Mouse (Mus musculus): ENCODE data around the gene Gdf15. TPM values are rescaled to one million over a fixed set of nuclear protein-coding genes. Genes with fewer than 3 reads are reported as not detected.
A peak's percentile ranks its signal among the peaks of the same experiment; 100 is the strongest.

The Gdf15 gene
- polyA plus RNA-seq, 1 experiment = 2.5 TPM

GRCm38 (mm10) chr8:70601271-70601649 is 31.0 kb downstream of the Gdf15 start:
- TF ChIP-seq FLI1 (IDR thresholded peaks at IDR 0.05; ENCODE audit: low read length) (no peak), GATA1 (IDR thresholded peaks at IDR 0.05; ENCODE audit: borderline replicate concordance, low read length) (no peak)
- H3K4me1 ChIP-seq = peaks cover 83% of the 10 kb centered on the region
- H3K4me3 ChIP-seq (replicated peaks) = peak overlapping the region; percentile 46
- peaks cover 97% of the 10 kb centered on the region for H3K36me3 ChIP-seq (replicated peaks; ENCODE audit: low read length)
- peaks cover 6% of the 10 kb centered on the region for H3K9me3 ChIP-seq
- no peaks in the 10 kb centered on the region for H3K27me3 ChIP-seq (replicated peaks)

GRCm38 (mm10) chr8:70600473-70601270 is 31.6 kb downstream of the Gdf15 start:
- no peaks in the 10 kb centered on the region for H3K27me3 ChIP-seq (replicated peaks)
- peaks cover 97% of the 10 kb centered on the region for H3K36me3 ChIP-seq (replicated peaks; ENCODE audit: low read length)
- peaks cover 83% of the 10 kb centered on the region for H3K4me1 ChIP-seq
- peaks cover 6% of the 10 kb centered on the region for H3K9me3 ChIP-seq
- no peak for TF ChIP-seq GATA1 (IDR thresholded peaks at IDR 0.05; ENCODE audit: borderline replicate concordance, low read length)
- TF ChIP-seq FLI1 (IDR thresholded peaks at IDR 0.05; ENCODE audit: low read length) = no peak
- peak overlapping the region; percentile 62 for H3K4me3 ChIP-seq (replicated peaks)

- Histone ChIP-seq H3K4me1 (peaks cover 83% of the 10 kb centered on the region), H3K36me3 (replicated peaks; ENCODE audit: low read length) (peaks cover 97% of the 10 kb centered on the region)
Measured at GRCm38 (mm10) chr8:70599507-70600290, 32.6 kb downstream of the Gdf15 start.

DNA sequence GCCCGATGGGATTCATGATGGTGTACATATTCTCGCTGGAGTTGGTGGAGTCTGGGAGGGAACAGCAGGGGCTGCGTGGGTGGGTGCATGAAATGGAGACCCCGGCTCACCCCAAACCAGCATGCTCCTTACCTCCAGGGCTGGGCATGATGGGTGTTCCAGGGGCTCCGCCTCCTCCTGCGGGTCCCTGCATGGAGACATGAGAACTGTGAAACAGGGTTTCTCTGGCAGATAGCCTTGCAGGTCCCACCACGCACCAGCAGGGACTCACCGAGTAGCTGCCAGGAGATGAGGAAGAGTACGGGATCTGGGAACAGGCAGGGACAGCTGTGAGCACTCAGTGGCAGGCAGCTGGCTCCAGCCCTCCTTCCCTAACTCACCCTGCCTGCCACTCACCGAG is 33.5 kb downstream of the Gdf15 start:
- peaks cover 87% of the 10 kb centered on the region for H3K36me3 ChIP-seq (replicated peaks; ENCODE audit: low read length)

More at GRCm38 (mm10) chr8:70599507-70600290, 32.6 kb downstream of the Gdf15 start:
- Histone ChIP-seq H3K27me3 (replicated peaks) (no peaks in the 10 kb centered on the region), H3K4me3 (replicated peaks) (no peak overlapping the region), H3K9me3 (peaks cover 6% of the 10 kb centered on the region)
- TF ChIP-seq GATA1 (IDR thresholded peaks at IDR 0.05; ENCODE audit: borderline replicate concordance, low read length) (no peak), FLI1 (IDR thresholded peaks at IDR 0.05; ENCODE audit: low read length) (no peak)

GRCm38 (mm10) chr8:70598283-70598682 is 34.0 kb downstream of the Gdf15 start:
- H3K36me3 ChIP-seq (replicated peaks; ENCODE audit: low read length) = peaks cover 85% of the 10 kb centered on the region
- H3K9me3 ChIP-seq = peaks cover 6% of the 10 kb centered on the region
- peaks cover 83% of the 10 kb centered on the region for H3K4me1 ChIP-seq
- no peaks in the 10 kb centered on the region for H3K27me3 ChIP-seq (replicated peaks)
- TF ChIP-seq FLI1 (IDR thresholded peaks at IDR 0.05; ENCODE audit: low read length) (no peak), GATA1 (IDR thresholded peaks at IDR 0.05; ENCODE audit: borderline replicate concordance, low read length) (no peak)
- H3K4me3 ChIP-seq (replicated peaks) = no peak overlapping the region

More for the DNA sequence above, 33.5 kb downstream of the Gdf15 start:
- Histone ChIP-seq H3K9me3 (peaks cover 6% of the 10 kb centered on the region), H3K4me3 (replicated peaks) (peak overlapping the region; percentile 18), H3K4me1 (peaks cover 83% of the 10 kb centered on the region), H3K27me3 (replicated peaks) (no peaks in the 10 kb centered on the region)
- TF ChIP-seq FLI1 (IDR thresholded peaks at IDR 0.05; ENCODE audit: low read length) (no peak), GATA1 (IDR thresholded peaks at IDR 0.05; ENCODE audit: borderline replicate concordance, low read length) (no peak)

GRCm38 (mm10) chr8:70597417-70598272 is 34.6 kb downstream of the Gdf15 start:
- Histone ChIP-seq H3K36me3 (replicated peaks; ENCODE audit: low read length) (peaks cover 85% of the 10 kb centered on the region), H3K4me1 (peaks cover 82% of the 10 kb centered on the region), H3K4me3 (replicated peaks) (no peak overlapping the region), H3K27me3 (replicated peaks) (no peaks in the 10 kb centered on the region), H3K9me3 (peaks cover 6% of the 10 kb centered on the region)
- TF ChIP-seq GATA1 (IDR thresholded peaks at IDR 0.05; ENCODE audit: borderline replicate concordance, low read length) (no peak), FLI1 (IDR thresholded peaks at IDR 0.05; ENCODE audit: low read length) (no peak)

DNA sequence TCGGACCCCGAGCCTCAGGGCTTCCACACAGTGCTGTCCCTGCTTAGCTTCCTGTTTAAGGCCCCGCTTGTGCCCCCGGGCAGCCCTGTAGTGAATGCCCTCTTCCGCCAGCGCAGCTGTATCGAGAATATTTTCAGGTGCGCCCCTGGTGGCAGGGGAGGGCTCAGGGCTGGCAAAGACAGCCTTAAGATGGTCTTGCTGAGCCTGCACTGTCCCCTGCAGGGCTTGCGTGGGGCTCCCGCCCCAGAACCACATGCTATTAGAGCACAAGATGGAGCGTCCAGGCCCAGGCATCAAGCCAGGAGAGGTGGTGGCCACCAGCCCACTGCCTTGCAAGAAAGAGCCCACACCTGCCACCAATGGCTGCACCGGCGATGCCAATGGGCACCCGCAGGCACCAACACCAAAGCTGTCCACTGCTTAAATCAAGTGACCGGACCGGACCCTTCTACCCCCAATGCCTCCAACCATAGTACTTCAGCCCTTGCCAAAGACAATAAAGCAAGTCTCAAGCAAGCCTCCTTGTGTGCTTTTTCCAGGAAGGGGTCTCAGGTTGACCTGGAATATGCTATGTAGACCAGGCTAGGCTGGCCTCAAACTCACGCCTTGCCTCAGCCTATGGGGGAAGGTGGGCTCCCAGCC is 35.4 kb downstream of the Gdf15 start:
- no peaks in the 10 kb centered on the region for H3K27me3 ChIP-seq (replicated peaks)
- H3K4me3 ChIP-seq (replicated peaks) = no peak overlapping the region
- no peak for TF ChIP-seq FLI1 (IDR thresholded peaks at IDR 0.05; ENCODE audit: low read length)
- TF ChIP-seq GATA1 (IDR thresholded peaks at IDR 0.05; ENCODE audit: borderline replicate concordance, low read length) = no peak
- H3K4me1 ChIP-seq = peaks cover 75% of the 10 kb centered on the region
- H3K9me3 ChIP-seq = 0 out of 2 replicates have a peak, but pooled peaks cover under 1% of the 10 kb centered on the region
- H3K36me3 ChIP-seq (replicated peaks; ENCODE audit: low read length) = peaks cover 85% of the 10 kb centered on the region

DNA sequence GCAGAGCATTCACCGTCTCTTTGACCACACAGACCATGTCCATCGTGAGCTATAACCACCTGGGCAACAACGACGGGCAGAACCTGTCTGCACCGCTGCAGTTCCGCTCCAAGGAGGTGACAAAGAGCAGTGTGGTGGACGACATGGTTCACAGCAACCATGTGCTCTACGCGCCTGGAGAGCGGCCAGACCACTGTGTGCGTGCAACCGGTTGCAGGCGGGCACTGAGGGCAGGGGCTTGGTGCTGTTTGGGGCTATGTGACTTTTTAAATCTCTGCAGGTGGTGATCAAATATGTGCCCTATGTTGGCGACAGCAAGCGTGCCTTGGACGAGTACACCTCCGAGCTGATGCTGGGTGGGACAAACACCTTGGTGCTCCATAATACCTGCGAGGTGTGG is 36.0 kb downstream of the Gdf15 start:
- Histone ChIP-seq H3K9me3 (no peaks in the 10 kb centered on the region), H3K4me1 (peaks cover 75% of the 10 kb centered on the region), H3K27me3 (replicated peaks) (no peaks in the 10 kb centered on the region), H3K36me3 (replicated peaks; ENCODE audit: low read length) (peaks cover 85% of the 10 kb centered on the region), H3K4me3 (replicated peaks) (peak overlapping the region; percentile 15)
- TF ChIP-seq FLI1 (IDR thresholded peaks at IDR 0.05; ENCODE audit: low read length) = no peak
- no peak for TF ChIP-seq GATA1 (IDR thresholded peaks at IDR 0.05; ENCODE audit: borderline replicate concordance, low read length)

DNA sequence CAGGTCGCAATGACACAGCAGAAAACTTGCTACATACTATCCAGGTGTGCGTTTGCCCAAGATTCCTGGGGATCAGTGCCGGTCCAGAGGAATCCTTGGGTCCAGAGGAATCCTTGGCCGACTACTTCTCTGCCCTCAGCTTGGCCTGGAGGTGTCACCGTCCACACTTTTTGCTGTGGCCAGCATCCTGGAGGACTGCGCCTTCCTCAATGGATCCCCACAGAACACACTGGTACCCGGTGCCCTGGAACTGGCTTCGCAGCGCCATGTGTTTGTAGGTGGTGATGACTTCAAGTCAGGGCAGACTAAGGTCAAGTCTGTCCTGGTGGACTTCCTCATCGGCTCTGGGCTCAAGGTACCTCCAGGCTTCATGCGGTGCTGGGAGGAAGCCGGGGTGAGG is 36.4 kb downstream of the Gdf15 start:
- Histone ChIP-seq H3K27me3 (replicated peaks) (no peaks in the 10 kb centered on the region), H3K9me3 (no peaks in the 10 kb centered on the region), H3K4me1 (peaks cover 72% of the 10 kb centered on the region), H3K36me3 (replicated peaks; ENCODE audit: low read length) (peaks cover 86% of the 10 kb centered on the region), H3K4me3 (replicated peaks) (peak overlapping the region; percentile 15)
- no peak for TF ChIP-seq GATA1 (IDR thresholded peaks at IDR 0.05; ENCODE audit: borderline replicate concordance, low read length)
- TF ChIP-seq FLI1 (IDR thresholded peaks at IDR 0.05; ENCODE audit: low read length) = no peak

Data from megakaryocyte, embryonic 14.5 days (primary cell).